Mouse (Mus musculus): ENCODE measurements around the gene Sspn. TPM values are rescaled to one million over a fixed set of nuclear protein-coding genes. Genes with fewer than 3 reads are reported as not detected.

The Sspn gene
- total and polyA plus RNA-seq, 3 experiments: 0.11 TPM; not detected in 2

- DNase-seq (ENCODE audit: low spot score) (no peak), ATAC-seq (ENCODE audit: extremely low read depth, insufficient number of reproducible peaks, low FRiP score, poor library complexity, severe bottlenecking) (no peak)
- no peaks in the 10 kb centered on the region for H3K27me3 ChIP-seq (ENCODE audit: insufficient read depth, low read length)
- H3K4me1 ChIP-seq (ENCODE audit: insufficient read depth, low read depth, low read length): no peaks in the 10 kb centered on the region
- no peak overlapping the region for H3K4me3 ChIP-seq (ENCODE audit: low read depth, low read length)
- H3K36me3 ChIP-seq (replicated peaks): no peaks in the 10 kb centered on the region
- H3K9me3 ChIP-seq (replicated peaks): peaks cover 63% of the 10 kb centered on the region
- TF ChIP-seq GATA2 (IDR thresholded peaks at IDR 0.05; ENCODE audit: borderline replicate concordance, low read depth, low read length) (no peak), TAL1 (conservative IDR thresholded peaks at IDR 0.05; ENCODE audit: low read depth, low read length) (no peak), GATA1 (IDR thresholded peaks at IDR 0.05; ENCODE audit: borderline replicate concordance, low read length) (no peak), CTCF (IDR thresholded peaks at IDR 0.05; ENCODE audit: low read depth, low read length) (no peak), POLR2AphosphoS5 (IDR thresholded peaks at IDR 0.05; ENCODE audit: insufficient replicate concordance, low read depth, low read length) (no peak)
These were observed 41.9 kb downstream of the Sspn start for GRCm38 (mm10) chr6:145973356-145973755.

GRCm38 (mm10) chr6:145974766-145975165 is 43.3 kb downstream of the Sspn start:
- ATAC-seq (ENCODE audit: extremely low read depth, insufficient number of reproducible peaks, low FRiP score, poor library complexity, severe bottlenecking): no peak
- Histone ChIP-seq H3K36me3 (replicated peaks) (no peaks in the 10 kb centered on the region), H3K4me3 (ENCODE audit: low read depth, low read length) (no peak overlapping the region), H3K27me3 (ENCODE audit: insufficient read depth, low read length) (no peaks in the 10 kb centered on the region), H3K9me3 (replicated peaks) (peaks cover 64% of the 10 kb centered on the region), H3K4me1 (ENCODE audit: insufficient read depth, low read depth, low read length) (no peaks in the 10 kb centered on the region)
- TF ChIP-seq GATA2 (IDR thresholded peaks at IDR 0.05; ENCODE audit: borderline replicate concordance, low read depth, low read length): no peak
- no peak for DNase-seq (ENCODE audit: low spot score)

- Histone ChIP-seq H3K27me3 (ENCODE audit: insufficient read depth, low read length) (no peaks in the 10 kb centered on the region), H3K4me1 (ENCODE audit: insufficient read depth, low read depth, low read length) (no peaks in the 10 kb centered on the region), H3K4me3 (ENCODE audit: low read depth, low read length) (no peak overlapping the region), H3K36me3 (replicated peaks) (no peaks in the 10 kb centered on the region), H3K9me3 (replicated peaks) (peaks cover 56% of the 10 kb centered on the region)
- no peak for TF ChIP-seq GATA1 (IDR thresholded peaks at IDR 0.05; ENCODE audit: borderline replicate concordance, low read length)
- TF ChIP-seq CTCF (IDR thresholded peaks at IDR 0.05; ENCODE audit: low read depth, low read length): no peak
- TF ChIP-seq GATA2 (IDR thresholded peaks at IDR 0.05; ENCODE audit: borderline replicate concordance, low read depth, low read length): no peak
- TF ChIP-seq POLR2AphosphoS5 (IDR thresholded peaks at IDR 0.05; ENCODE audit: insufficient replicate concordance, low read depth, low read length): no peak
- no peak for TF ChIP-seq TAL1 (conservative IDR thresholded peaks at IDR 0.05; ENCODE audit: low read depth, low read length)
- ATAC-seq (ENCODE audit: extremely low read depth, insufficient number of reproducible peaks, low FRiP score, poor library complexity, severe bottlenecking): no peak
- DNase-seq (ENCODE audit: low spot score): no peak
These were observed 45.9 kb downstream of the Sspn start for GRCm38 (mm10) chr6:145977344-145977743.

GRCm38 (mm10) chr6:145977771-145978450 is 46.5 kb downstream of the Sspn start:
- TF ChIP-seq GATA1 (IDR thresholded peaks at IDR 0.05; ENCODE audit: borderline replicate concordance, low read length): no peak
- TF ChIP-seq GATA2 (IDR thresholded peaks at IDR 0.05; ENCODE audit: borderline replicate concordance, low read depth, low read length): no peak
- no peak for TF ChIP-seq POLR2AphosphoS5 (IDR thresholded peaks at IDR 0.05; ENCODE audit: insufficient replicate concordance, low read depth, low read length)
- no peak for TF ChIP-seq CTCF (IDR thresholded peaks at IDR 0.05; ENCODE audit: low read depth, low read length)
- no peak for TF ChIP-seq TAL1 (conservative IDR thresholded peaks at IDR 0.05; ENCODE audit: low read depth, low read length)
- Histone ChIP-seq H3K4me3 (ENCODE audit: low read depth, low read length) (no peak overlapping the region), H3K9me3 (replicated peaks) (peaks cover 50% of the 10 kb centered on the region), H3K4me1 (ENCODE audit: insufficient read depth, low read depth, low read length) (no peaks in the 10 kb centered on the region), H3K27me3 (ENCODE audit: insufficient read depth, low read length) (no peaks in the 10 kb centered on the region), H3K36me3 (replicated peaks) (no peaks in the 10 kb centered on the region)
- no peak for DNase-seq (ENCODE audit: low spot score)
- no peak for ATAC-seq (ENCODE audit: extremely low read depth, insufficient number of reproducible peaks, low FRiP score, poor library complexity, severe bottlenecking)

- ATAC-seq (ENCODE audit: extremely low read depth, insufficient number of reproducible peaks, low FRiP score, poor library complexity, severe bottlenecking) (no peak), DNase-seq (ENCODE audit: low spot score) (no peak)
- H3K4me1 ChIP-seq (ENCODE audit: insufficient read depth, low read depth, low read length): no peaks in the 10 kb centered on the region
These were observed 49.6 kb downstream of the Sspn start for GRCm38 (mm10) chr6:145981074-145981473.

GRCm38 (mm10) chr6:145982335-145982734 is 50.9 kb downstream of the Sspn start:
- DNase-seq (ENCODE audit: low spot score): no peak
- peaks cover 39% of the 10 kb centered on the region for H3K9me3 ChIP-seq (replicated peaks)

More at GRCm38 (mm10) chr6:145981074-145981473, 49.6 kb downstream of the Sspn start:
- Histone ChIP-seq H3K27me3 (ENCODE audit: insufficient read depth, low read length) (no peaks in the 10 kb centered on the region), H3K36me3 (replicated peaks) (no peaks in the 10 kb centered on the region), H3K9me3 (replicated peaks) (peaks cover 38% of the 10 kb centered on the region), H3K4me3 (ENCODE audit: low read depth, low read length) (no peak overlapping the region)
- TF ChIP-seq GATA1 (IDR thresholded peaks at IDR 0.05; ENCODE audit: borderline replicate concordance, low read length) (no peak), GATA2 (IDR thresholded peaks at IDR 0.05; ENCODE audit: borderline replicate concordance, low read depth, low read length) (no peak), TAL1 (conservative IDR thresholded peaks at IDR 0.05; ENCODE audit: low read depth, low read length) (no peak), POLR2AphosphoS5 (IDR thresholded peaks at IDR 0.05; ENCODE audit: insufficient replicate concordance, low read depth, low read length) (no peak), CTCF (IDR thresholded peaks at IDR 0.05; ENCODE audit: low read depth, low read length) (no peak)

More at GRCm38 (mm10) chr6:145982335-145982734, 50.9 kb downstream of the Sspn start:
- TF ChIP-seq GATA2 (IDR thresholded peaks at IDR 0.05; ENCODE audit: borderline replicate concordance, low read depth, low read length) (no peak), CTCF (IDR thresholded peaks at IDR 0.05; ENCODE audit: low read depth, low read length) (no peak), POLR2AphosphoS5 (IDR thresholded peaks at IDR 0.05; ENCODE audit: insufficient replicate concordance, low read depth, low read length) (no peak), TAL1 (conservative IDR thresholded peaks at IDR 0.05; ENCODE audit: low read depth, low read length) (no peak), GATA1 (IDR thresholded peaks at IDR 0.05; ENCODE audit: borderline replicate concordance, low read length) (no peak)
- no peaks in the 10 kb centered on the region for H3K27me3 ChIP-seq (ENCODE audit: insufficient read depth, low read length)
- H3K36me3 ChIP-seq (replicated peaks): no peaks in the 10 kb centered on the region
- ATAC-seq (ENCODE audit: extremely low read depth, insufficient number of reproducible peaks, low FRiP score, poor library complexity, severe bottlenecking): no peak
- H3K4me1 ChIP-seq (ENCODE audit: insufficient read depth, low read depth, low read length): no peaks in the 10 kb centered on the region
- H3K4me3 ChIP-seq (ENCODE audit: low read depth, low read length): no peak overlapping the region
